Mouse (Mus musculus): Measurements from ENCODE around the gene Fndc9.

The Fndc9 gene

GRCm38 (mm10) chr11:46278709-46279108 is 43.4 kb downstream of the Fndc9 start:
- DNase-seq = no peak

- no peak for DNase-seq
Measured at GRCm38 (mm10) chr11:46282612-46283011, 47.3 kb downstream of the Fndc9 start.

- DNase-seq = no peak
Measured at GRCm38 (mm10) chr11:46283800-46284199, 48.5 kb downstream of the Fndc9 start.

GRCm38 (mm10) chr11:46286803-46287202 is 51.5 kb downstream of the Fndc9 start:
- DNase-seq = no peak

DNA sequence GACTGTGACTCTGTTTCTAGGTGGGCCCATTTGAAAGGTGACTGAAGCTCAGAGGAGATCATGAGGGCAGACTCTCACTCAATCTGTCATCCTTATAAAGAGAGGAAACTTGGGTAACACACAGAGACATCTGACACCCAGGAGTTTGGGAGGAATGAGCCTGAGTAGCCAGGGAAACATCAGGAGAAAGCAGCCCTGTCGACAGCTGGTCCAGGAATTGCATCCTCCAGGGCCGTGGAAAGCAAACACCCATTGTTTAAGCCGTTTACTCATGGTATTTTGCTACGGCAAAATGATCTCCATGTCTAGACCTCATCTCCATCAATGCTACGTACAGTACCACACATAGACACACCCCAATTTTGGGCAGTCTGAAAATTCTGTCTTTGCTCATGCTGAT is 52.8 kb downstream of the Fndc9 start:
- DNase-seq = no peak

GRCm38 (mm10) chr11:46289022-46289421 is 53.7 kb downstream of the Fndc9 start:
- no peak for DNase-seq

Data from liver (tissue).